Mouse (Mus musculus) left cerebral cortex, postnatal 25 days (tissue): ENCODE data around the gene Rps7. TPM values are rescaled to one million over a fixed set of nuclear protein-coding genes. Genes with fewer than 3 reads are reported as not detected.

Experiments used
- DNase-seq, 2 experiments: peaks; one replicate each; pipeline ENCODE4 v3.0.0; 2022; ENCODE audit warnings: low spot score in 2 of 2, mixed read lengths in 1 of 2
- intact Hi-C: fragments of 180-260 bp; cut with DNase I; formaldehyde crosslinking; loops from one replicate; pipeline ENCODE4 v1.15.1; 2025
- total RNA-seq, 2 experiments: library from RNA; stranded (reverse); gene quantifications; 2 replicates each; pipeline ENCODE4 v1.2.3; 2021

Rps7 gene
- total RNA-seq: 100 to 1,000 TPM; 282 to 283 TPM

- peak; percentile 93 to 96 for DNase-seq
- intact Hi-C loops: loop anchor here (1.0 to 5.0 kb wide), 3 partner anchors 13 to 116 kb away; partner anchors contain the start of genes Eipr1, Rnaseh1 and Trappc12
Measured at GRCm38 (mm10) chr12:28635535-28636476, at the start of gene Rps7. Gene Rps7 (minus strand): TSS chr12:28635953.

GRCm38 (mm10) chr12:28684674-28685073, 48.9 kb upstream of the Rps7 start:
- intact Hi-C loops: no loop called here
- DNase-seq: no peak

DNA sequence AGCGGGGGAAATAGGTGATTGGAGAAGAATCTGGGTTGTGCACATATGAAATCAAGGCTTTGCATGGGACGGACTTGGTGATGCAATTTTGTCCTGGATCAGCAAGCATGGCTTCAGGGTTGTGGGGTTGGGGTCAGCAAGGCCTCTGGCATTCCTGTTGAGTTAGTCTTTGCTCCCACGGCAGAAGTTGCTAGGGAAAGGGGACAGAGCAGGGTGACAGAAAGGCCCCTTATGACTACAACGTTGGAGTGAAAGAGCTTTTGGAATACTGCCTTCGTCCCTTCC, 40.1 kb upstream of the Rps7 start:
- DNase-seq: no peak
- intact Hi-C loops: loop anchor here (2.0 kb wide), 1 partner anchor 27 kb away; the partner anchor contains the start of gene Rnaseh1

- peak; percentile 86 to 92 for DNase-seq
- intact Hi-C loops: loop anchor here (2.0 kb wide), 1 partner anchor 27 kb away; the partner anchor contains the start of gene Rnaseh1
Measured at GRCm38 (mm10) chr12:28675121-28675924, 39.6 kb upstream of the Rps7 start, which contains the start of gene Adi1. Gene Adi1 (plus strand): TSS chr12:28675231.

- DNase-seq: no peak
- intact Hi-C loops: loop anchor here (2.0 kb wide), 1 partner anchor 25 kb away; the partner anchor contains the start of gene Rnaseh1
Measured at GRCm38 (mm10) chr12:28674038-28674720, 38.4 kb upstream of the Rps7 start.

- intact Hi-C loops: no loop called here
- DNase-seq: no peak
Measured at GRCm38 (mm10) chr12:28667287-28667686, 31.5 kb upstream of the Rps7 start.

DNA sequence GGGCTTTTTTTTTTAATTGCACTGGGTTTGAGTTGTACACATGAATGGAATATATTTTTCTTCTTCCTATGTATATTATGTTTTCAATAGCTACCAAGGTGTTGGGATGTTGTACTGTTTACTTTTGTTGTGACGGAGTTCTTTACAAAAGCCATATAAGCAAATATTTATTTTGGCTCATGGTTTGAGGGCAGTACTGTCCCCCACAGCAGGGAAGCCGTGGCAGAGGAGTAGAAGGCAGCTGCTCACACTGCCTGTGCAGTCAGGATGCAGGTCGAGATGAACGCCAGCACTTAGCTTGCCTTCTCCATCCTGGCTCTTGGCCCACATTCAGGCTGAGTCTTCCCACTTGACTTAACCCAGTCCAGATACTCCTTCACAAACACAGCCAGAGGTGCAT, 31.0 kb upstream of the Rps7 start:
- intact Hi-C loops: no loop called here
- no peak for DNase-seq

GRCm38 (mm10) chr12:28662628-28663027, 26.9 kb upstream of the Rps7 start:
- intact Hi-C loops: no loop called here
- DNase-seq: no peak

DNA sequence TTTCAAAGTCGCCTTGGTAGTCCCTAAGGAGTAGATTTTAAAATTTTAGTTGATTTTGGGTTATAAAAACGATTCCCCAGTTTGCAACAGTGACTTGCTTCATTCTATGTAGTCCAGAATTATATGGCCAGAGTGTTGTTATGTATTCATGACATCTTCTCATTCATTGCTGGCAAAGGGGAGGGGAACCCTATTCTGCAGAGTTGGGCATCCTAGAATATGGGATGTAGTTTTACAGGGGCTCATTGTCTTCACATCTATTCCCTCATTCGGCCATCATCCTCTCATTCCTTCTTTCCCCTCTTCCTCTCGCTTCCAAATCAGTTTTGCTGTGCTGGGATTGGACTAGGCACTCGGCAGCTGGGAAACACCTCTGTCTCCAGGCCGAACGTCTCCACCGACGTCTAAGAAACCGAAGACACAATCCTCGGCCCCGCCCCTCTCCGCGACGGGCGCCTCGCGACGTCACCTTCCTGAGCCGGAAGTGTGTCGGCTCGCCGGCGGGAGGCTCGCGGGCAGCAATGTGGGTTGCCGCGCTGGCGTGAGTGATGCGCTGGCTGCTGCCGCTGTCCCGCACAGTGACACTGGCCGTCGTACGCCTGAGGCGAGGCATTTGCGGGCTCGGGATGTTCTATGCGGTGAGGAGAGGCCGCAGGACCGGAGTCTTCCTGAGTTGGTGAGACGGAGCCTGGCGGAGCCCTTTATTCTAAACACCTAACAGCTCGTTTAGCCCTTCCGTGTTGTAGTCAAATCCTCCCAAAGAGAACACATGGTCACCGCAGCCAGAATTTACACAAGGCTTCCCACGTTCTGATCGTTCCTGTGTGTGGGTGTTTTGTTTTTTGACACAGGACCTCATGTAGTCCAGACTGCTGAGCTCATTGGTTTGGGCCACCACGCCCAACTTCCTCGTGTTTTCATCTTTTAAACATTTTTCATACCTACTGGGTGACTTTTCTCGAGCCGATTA, 13.7 kb upstream of the Rps7 start, which contains the start of gene Rnaseh1:
Rnaseh1 (plus strand) TSS at position 462 of the 970 bp plus-strand sequence.
- peak; percentile 93 to 96 for DNase-seq
- intact Hi-C loops: loop anchor here (1.0 to 2.0 kb wide), 2 partner anchors 14 to 25 kb away; partner anchors contain the start of genes Adi1 and Rps7

DNA sequence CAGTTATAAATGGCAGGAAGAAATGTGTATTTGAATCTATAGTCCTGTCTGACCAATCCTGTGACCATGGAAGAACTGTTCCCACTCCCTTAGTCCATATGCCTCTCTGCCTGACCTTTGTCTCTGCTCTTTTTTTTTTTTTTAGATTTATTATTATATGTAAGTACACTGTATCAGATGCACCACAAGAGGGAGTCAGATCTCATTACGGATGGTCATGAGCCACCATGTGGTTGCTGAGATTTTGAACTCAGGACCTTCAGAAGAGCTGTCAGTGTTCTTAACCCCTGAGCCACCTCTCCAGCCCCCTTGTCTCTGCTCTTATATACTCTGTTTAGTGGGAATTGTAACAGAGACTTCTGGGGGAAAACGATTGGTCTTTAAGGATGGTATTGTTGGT, 3.0 kb upstream of the Rps7 start:
- intact Hi-C loops: loop anchor here (5.0 kb wide), 1 partner anchor 114 kb away; the partner anchor contains the start of genes Eipr1 and Trappc12
- DNase-seq: no peak

GRCm38 (mm10) chr12:28636543-28636942, 790 bp upstream of the Rps7 start:
- intact Hi-C loops: loop anchor here (5.0 kb wide), 1 partner anchor 116 kb away; the partner anchor contains the start of genes Eipr1 and Trappc12
- DNase-seq: no peak

- DNase-seq: no peak
- intact Hi-C loops: loop anchor here (1.0 to 5.0 kb wide), 3 partner anchors 14 to 117 kb away; partner anchors contain the start of genes Eipr1, Rnaseh1 and Trappc12
Measured at GRCm38 (mm10) chr12:28635058-28635534, 657 bp downstream of the Rps7 start.

DNA sequence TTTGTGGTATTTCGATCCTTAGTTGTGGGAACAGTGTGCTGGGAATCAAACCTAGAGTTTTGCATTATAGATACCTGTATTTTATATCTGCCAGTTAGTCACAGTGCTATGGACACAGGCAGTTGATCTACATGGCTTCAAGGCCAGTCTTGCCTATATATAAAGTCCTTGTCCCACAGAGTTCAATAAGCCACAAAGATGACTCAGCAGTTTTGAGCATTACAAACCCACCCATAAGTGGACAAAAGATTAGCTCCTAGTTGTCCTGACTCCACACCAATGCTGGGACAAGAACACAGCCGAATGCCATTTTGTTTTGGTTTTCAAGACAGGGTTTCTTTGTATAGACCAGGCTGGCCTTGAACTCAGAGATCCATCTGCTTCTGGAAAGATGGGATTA, 7.3 kb downstream of the Rps7 start:
- intact Hi-C loops: no loop called here
- no peak for DNase-seq

GRCm38 (mm10) chr12:28627092-28627491, 8.7 kb downstream of the Rps7 start:
- intact Hi-C loops: no loop called here
- DNase-seq: no peak

GRCm38 (mm10) chr12:28625407-28625806, 10.3 kb downstream of the Rps7 start:
- intact Hi-C loops: no loop called here
- no peak for DNase-seq

GRCm38 (mm10) chr12:28624251-28624650, 11.5 kb downstream of the Rps7 start:
- no peak for DNase-seq
- intact Hi-C loops: no loop called here

DNA sequence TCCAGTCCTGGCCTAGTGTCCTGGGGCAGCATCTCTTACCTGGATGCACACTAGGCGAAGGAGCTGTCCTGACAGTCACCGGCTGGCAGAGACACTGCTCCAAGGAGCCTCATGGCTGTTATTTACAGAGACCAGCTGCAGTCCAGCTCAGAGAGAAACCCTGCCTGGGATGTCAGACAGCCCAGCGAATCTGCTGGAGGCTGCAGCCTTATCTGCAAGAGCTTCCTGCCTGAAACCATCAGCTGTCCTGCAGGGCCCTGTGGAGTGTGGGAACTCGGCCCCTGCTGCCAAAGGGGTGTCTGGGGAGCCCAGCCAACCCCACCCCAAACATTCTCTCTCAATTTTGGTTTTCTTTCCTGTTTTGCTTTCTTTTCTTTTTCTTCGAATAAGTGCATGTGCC, 12.6 kb downstream of the Rps7 start, which contains the start of gene Colec11:
Colec11 (minus strand) TSS at position 183 of the 400 bp plus-strand sequence.
- no peak for DNase-seq
- intact Hi-C loops: no loop called here

DNA sequence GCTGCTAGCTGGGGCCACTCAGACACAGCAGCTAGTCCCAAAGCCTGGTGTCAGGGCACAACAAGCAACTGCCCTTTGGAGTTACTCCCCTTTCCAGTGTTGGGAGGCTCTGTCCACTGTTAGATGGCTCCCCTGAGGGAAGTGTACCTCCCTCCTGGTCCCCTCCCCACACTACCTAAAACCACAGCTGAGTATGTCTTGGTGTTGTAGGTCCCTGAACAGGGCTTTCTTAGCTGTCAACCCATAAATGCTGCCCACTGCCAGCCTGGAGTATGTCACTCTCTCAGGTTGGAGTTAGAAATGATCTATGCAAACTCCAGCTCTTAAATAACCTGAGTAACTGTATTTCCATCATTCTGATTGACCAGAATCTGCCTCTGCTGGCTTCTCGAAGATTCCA, 13.1 kb downstream of the Rps7 start:
- no peak for DNase-seq
- intact Hi-C loops: no loop called here
